Mouse (Mus musculus) layer of hippocampus, adult 8-10 months (tissue): ENCODE results near the gene Nhsl1. TPM values are rescaled to one million over a fixed set of nuclear protein-coding genes. Genes with fewer than 3 reads are reported as not detected.
"Not testable (repeated sequence)": the region's sequence is repeated elsewhere in the genome, so short reads cannot be mapped to it uniquely, and the experiment has no call there.

Source experiments
- DNase-seq, 2 experiments: peaks; one replicate each; pipeline ENCODE4 v3.0.0; 2022; ENCODE audit warnings: low spot score in 2 of 2
- total RNA-seq, 4 experiments: library from RNA; stranded (reverse); gene quantifications; 2 replicates each; pipeline ENCODE4 v1.2.4; 2022

Gene Nhsl1
- total RNA-seq, 4 experiments from 2014 or later: 40.7 to 45.2 (median 41.2) TPM

- no peak for DNase-seq
Measured at GRCm38 (mm10) chr10:18528475-18528874, 209.7 kb downstream of the Nhsl1 start.

GRCm38 (mm10) chr10:18529177-18529576 is 210.4 kb downstream of the Nhsl1 start:
- DNase-seq: no peak

GRCm38 (mm10) chr10:18530161-18530560 is 211.4 kb downstream of the Nhsl1 start:
- DNase-seq: no peak

- no peak for DNase-seq
Measured at GRCm38 (mm10) chr10:18532293-18532692, 213.5 kb downstream of the Nhsl1 start.

- DNase-seq: no peak
Measured at GRCm38 (mm10) chr10:18536889-18537288, 218.1 kb downstream of the Nhsl1 start.

GRCm38 (mm10) chr10:18545309-18545708 is 226.5 kb downstream of the Nhsl1 start:
- no peak for DNase-seq

- DNase-seq: peak in 1 of 2 experiments; percentile 53
Measured at GRCm38 (mm10) chr10:18545813-18546235, 227.0 kb downstream of the Nhsl1 start, which contains the start of gene Hebp2. Gene Hebp2 (minus strand): TSS chr10:18546076.

GRCm38 (mm10) chr10:18547381-18547780 is 228.6 kb downstream of the Nhsl1 start:
- no peak for DNase-seq

- DNase-seq: no peak
Measured at GRCm38 (mm10) chr10:18549321-18550216, 230.8 kb downstream of the Nhsl1 start.

GRCm38 (mm10) chr10:18559076-18559475 is 240.3 kb downstream of the Nhsl1 start:
- not testable (repeated sequence) for DNase-seq

GRCm38 (mm10) chr10:18561445-18561844 is 242.7 kb downstream of the Nhsl1 start:
- no peak for DNase-seq

- DNase-seq: peak in 1 of 2 experiments; percentile 66
Measured at GRCm38 (mm10) chr10:18562940-18563339, 244.2 kb downstream of the Nhsl1 start.

GRCm38 (mm10) chr10:18572581-18572980 is 253.8 kb downstream of the Nhsl1 start:
- DNase-seq: no peak

Other genes with a start within 250 kb of the Nhsl1 start
- under 1 TPM in 3 of 4 experiments, not detected in 1; 0.59 to 0.73 (median 0.66) TPM for gene Ect2l, start 108.1 kb upstream of the Nhsl1 start, total RNA-seq
- 10 to 100 TPM; 27.5 to 41.9 (median 33.9) TPM for gene Ccdc28a, start 84.0 kb upstream of the Nhsl1 start, total RNA-seq
- 1 to 10 TPM; 2.3 to 4.8 (median 4.2) TPM for gene Hebp2, start 227.1 kb downstream of the Nhsl1 start, total RNA-seq